Mouse (Mus musculus): ENCODE measurements at regions not wholly inside any gene's neighbourhood (a gene's known extent, or its start where the extent isn't known, plus 50 kb on each side); places are given as distances from the start of the nearest gene placed in this dataset.

GRCm38 (mm10) chr9:61316442-61316841 is 55.7 kb upstream of the Tle3 start:
- TF ChIP-seq CTCF (IDR thresholded peaks at IDR 0.05; ENCODE audit: low read depth): no peak
- Histone ChIP-seq H3K4me2 (no peak overlapping the region), H3K9me3 (ENCODE audit: low read depth, low read length) (no peaks in the 10 kb centered on the region), H3K36me3 (ENCODE audit: insufficient read depth) (no peaks in the 10 kb centered on the region), H3K4me3 (ENCODE audit: low read depth, low read length) (no peak overlapping the region), H3K9ac (no peak overlapping the region), H3K27ac (ENCODE audit: low read depth) (peak overlapping the region; percentile 21; the same call in 1 of the 2 replicates), H3K4me1 (ENCODE audit: insufficient read depth) (peaks cover 32% of the 10 kb centered on the region), H3K27me3 (ENCODE audit: insufficient read depth, low read length) (peaks cover 56% of the 10 kb centered on the region)
- DNase-seq: no peak
- ATAC-seq (ENCODE audit: insufficient read depth): no peak
- WGBS: 21% methylated on average over 4 of the region's 4 CpGs

- Histone ChIP-seq H3K4me3 (ENCODE audit: low read depth, low read length) (no peak overlapping the region), H3K9me3 (ENCODE audit: low read depth, low read length) (no peaks in the 10 kb centered on the region), H3K4me2 (no peak overlapping the region), H3K27ac (ENCODE audit: low read depth) (no peak overlapping the region), H3K36me3 (ENCODE audit: insufficient read depth) (no peaks in the 10 kb centered on the region), H3K27me3 (ENCODE audit: insufficient read depth, low read length) (peaks cover 45% of the 10 kb centered on the region), H3K4me1 (ENCODE audit: insufficient read depth) (peaks cover 27% of the 10 kb centered on the region), H3K9ac (no peak overlapping the region)
- DNase-seq (no peak), ATAC-seq (ENCODE audit: insufficient read depth) (no peak)
- 69% methylated on average over 6 of the region's 6 CpGs for WGBS
- TF ChIP-seq CTCF (IDR thresholded peaks at IDR 0.05; ENCODE audit: low read depth): no peak
Observed at GRCm38 (mm10) chr9:61319721-61320120, 52.4 kb upstream of the Tle3 start.

GRCm38 (mm10) chr9:61321314-61321713 is 50.9 kb upstream of the Tle3 start:
- no peak for TF ChIP-seq CTCF (IDR thresholded peaks at IDR 0.05; ENCODE audit: low read depth)
- ATAC-seq (ENCODE audit: insufficient read depth): no peak
- Histone ChIP-seq H3K36me3 (ENCODE audit: insufficient read depth) (no peaks in the 10 kb centered on the region), H3K27me3 (ENCODE audit: insufficient read depth, low read length) (peaks cover 59% of the 10 kb centered on the region), H3K9ac (no peak overlapping the region), H3K4me3 (ENCODE audit: low read depth, low read length) (no peak overlapping the region), H3K4me1 (ENCODE audit: insufficient read depth) (peaks cover 18% of the 10 kb centered on the region), H3K9me3 (ENCODE audit: low read depth, low read length) (no peaks in the 10 kb centered on the region), H3K27ac (ENCODE audit: low read depth) (no peak overlapping the region), H3K4me2 (no peak overlapping the region)
- 50% methylated on average over 1 of the region's 1 CpGs for WGBS
- no peak for DNase-seq

GRCm38 (mm10) chr9:61321825-61322224 is 50.3 kb upstream of the Tle3 start:
- no peak for TF ChIP-seq CTCF (IDR thresholded peaks at IDR 0.05; ENCODE audit: low read depth)
- H3K4me1 ChIP-seq (ENCODE audit: insufficient read depth): peaks cover 13% of the 10 kb centered on the region
- H3K9me3 ChIP-seq (ENCODE audit: low read depth, low read length): no peaks in the 10 kb centered on the region
- no peak for ATAC-seq (ENCODE audit: insufficient read depth)
- no peaks in the 10 kb centered on the region for H3K36me3 ChIP-seq (ENCODE audit: insufficient read depth)
- DNase-seq: no peak
- no peak overlapping the region for H3K4me3 ChIP-seq (ENCODE audit: low read depth, low read length)
- H3K9ac ChIP-seq: no peak overlapping the region
- H3K27me3 ChIP-seq (ENCODE audit: insufficient read depth, low read length): peaks cover 63% of the 10 kb centered on the region
- H3K4me2 ChIP-seq: no peak overlapping the region
- no peak overlapping the region for H3K27ac ChIP-seq (ENCODE audit: low read depth)
- WGBS: 50% methylated on average over 8 of the region's 8 CpGs

GRCm38 (mm10) chr9:61322333-61322732 is 49.8 kb upstream of the Tle3 start:
- H3K36me3 ChIP-seq (ENCODE audit: insufficient read depth): no peaks in the 10 kb centered on the region
- no peak overlapping the region for H3K27ac ChIP-seq (ENCODE audit: low read depth)
- peaks cover 63% of the 10 kb centered on the region for H3K27me3 ChIP-seq (ENCODE audit: insufficient read depth, low read length)
- DNase-seq (peak; percentile 56), ATAC-seq (ENCODE audit: insufficient read depth) (no peak)
- H3K9me3 ChIP-seq (ENCODE audit: low read depth, low read length): no peaks in the 10 kb centered on the region
- peaks cover 9% of the 10 kb centered on the region for H3K4me1 ChIP-seq (ENCODE audit: insufficient read depth)
- H3K9ac ChIP-seq: no peak overlapping the region
- no peak overlapping the region for H3K4me2 ChIP-seq
- no peak overlapping the region for H3K4me3 ChIP-seq (ENCODE audit: low read depth, low read length)
- WGBS: 42% methylated on average over 11 of the region's 11 CpGs
- no peak for TF ChIP-seq CTCF (IDR thresholded peaks at IDR 0.05; ENCODE audit: low read depth)

Data from lung, embryonic 14.5 days (tissue).